Mouse (Mus musculus): Measurements from ENCODE around the gene Plod2.
A peak's percentile ranks its signal among the peaks of the same experiment; 100 is the strongest.

Gene Plod2

DNA sequence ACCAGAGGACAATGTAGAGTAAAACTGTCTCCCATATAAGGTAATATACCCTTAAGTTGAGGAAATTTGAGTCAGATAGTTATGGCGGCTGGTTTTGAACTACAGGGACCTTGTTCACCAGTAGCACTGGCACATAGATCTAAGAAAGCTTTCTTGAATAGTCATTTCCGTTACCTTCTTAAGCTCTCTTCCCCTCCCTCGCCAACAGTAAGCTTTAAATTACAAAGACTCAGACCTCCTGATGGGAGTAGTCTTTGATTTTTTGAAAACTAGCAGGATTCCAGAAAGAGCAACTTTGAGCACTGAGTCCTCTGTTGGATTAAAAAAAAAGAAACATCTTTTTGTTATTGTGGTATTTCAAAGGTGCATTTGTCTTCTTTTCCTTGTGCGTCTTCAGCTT lies 61.5 kb downstream of the Plod2 start:
- no peak for DNase-seq

DNA sequence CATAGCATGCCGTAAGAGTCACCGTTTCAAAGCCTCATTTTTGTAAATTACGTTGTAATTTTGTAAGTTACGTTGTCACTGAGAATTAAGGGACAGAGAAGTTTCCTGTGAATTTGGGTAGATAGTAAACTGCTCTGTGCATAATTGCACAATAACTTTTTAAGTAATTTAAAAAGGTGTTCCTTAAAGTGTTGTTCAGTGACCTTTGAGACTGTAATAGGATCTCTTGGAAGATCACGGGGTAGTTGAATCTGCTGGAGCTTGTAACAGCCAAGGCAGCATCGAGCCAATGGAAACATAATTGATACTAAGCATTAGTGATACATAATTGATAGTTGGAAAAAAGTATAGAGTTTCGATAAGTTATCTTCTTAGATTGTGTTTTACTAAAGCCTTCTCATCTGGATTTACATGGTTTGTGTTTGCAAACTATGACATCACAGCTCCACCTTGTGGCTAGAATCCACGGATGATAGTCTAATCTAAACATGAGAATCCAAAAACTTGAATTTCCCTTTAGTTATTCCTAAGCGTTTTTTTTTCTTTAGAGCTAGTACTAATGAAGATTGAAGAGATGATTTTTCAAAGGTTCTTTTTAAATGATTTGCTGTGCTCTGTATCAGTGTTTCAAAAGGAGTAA lies 68.7 kb downstream of the Plod2 start:
- peak; percentile 72 for DNase-seq

DNA sequence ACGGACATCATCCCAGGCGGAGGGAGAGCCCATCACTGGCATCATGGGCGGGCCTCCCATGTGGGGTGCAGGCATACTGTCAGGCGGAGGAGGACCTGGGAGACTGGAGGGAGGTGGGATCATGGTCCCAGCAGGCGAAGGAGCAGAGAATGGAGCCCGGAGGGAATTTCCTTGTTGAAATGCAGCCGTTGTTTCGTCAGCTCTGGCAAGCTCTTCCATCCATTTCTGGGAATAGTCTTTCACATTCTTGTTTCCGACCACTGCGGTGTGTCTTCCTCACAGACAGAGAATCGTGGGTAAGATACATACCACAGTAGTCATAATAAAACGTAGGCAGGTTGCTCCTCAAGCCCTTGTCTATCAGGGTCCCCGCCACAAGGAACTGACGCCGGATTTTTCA lies 70.6 kb downstream of the Plod2 start:
- DNase-seq = no peak

DNA sequence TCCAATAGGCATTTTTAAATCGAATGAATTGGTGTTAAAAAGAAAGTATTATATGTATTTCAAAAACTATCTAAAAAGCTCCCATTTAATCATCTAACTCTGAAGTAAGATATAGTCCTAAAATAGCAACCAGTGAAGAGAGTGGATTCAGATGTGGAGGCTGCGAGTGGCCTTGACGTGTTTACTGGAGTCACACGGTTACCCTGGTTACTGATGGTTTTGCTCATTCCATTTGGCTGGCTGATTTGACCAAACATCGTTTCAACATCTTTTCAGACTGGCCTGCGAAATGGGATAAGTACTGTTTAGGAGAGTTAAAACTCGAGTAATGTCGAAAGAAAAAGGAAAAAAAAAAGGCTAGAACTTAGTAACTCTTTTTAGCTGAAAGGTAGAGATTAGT lies 71.2 kb downstream of the Plod2 start:
- DNase-seq = no peak

DNA sequence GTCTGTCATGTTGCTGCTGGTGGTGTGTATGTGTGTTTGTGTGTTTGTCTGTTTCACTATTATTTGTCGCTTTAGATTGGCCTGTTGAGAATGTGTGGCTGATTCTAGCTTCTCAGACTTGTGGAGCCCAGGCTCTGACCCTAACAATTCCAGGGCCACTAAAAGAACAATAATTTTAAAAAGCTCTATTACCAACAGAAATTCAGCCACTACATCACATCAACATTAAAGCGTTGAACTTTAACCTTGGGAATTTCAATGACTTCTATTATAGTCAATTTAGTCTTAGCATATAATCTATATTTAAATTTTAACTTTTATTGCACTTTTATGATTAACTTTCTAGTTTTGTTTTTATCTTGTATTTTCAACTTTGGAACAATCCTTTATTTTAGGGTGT lies 74.4 kb downstream of the Plod2 start:
- no peak for DNase-seq

DNA sequence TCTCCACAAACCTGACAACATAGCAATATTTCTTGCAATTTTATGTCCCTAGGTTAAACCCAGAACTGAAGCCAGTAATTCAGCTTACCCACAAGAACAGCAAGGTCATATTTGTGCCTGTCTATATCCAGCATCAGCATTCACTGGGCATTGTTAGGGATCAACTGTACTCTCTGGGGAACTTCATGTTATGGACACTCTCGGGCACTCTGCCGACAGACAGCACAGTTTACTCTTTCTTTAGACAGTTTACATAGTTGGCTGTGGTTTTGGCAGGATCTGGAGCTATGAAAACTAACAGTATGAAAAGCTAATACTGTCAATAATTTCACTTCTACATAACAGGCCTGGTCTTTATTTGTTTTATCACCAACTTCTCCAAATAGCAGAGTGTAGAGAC lies 75.4 kb downstream of the Plod2 start:
- DNase-seq = no peak

DNA sequence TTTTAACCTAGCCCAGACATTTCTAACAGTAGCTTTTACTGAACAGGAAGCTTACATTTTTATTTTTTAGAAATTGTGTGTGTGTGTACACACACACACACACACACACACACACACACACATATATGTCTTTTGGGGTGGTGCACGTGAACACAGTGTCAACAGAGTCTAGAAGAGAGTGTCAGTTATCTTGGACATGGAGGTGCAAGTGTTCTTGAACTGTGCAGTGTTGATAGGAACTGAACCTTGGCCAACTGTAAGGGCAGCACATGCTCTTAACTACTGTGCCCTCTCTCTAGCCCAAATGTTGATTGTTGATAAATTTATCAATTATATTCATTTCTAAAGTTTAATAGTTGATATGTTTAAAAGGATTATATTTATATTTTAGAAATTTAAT lies 78.1 kb downstream of the Plod2 start:
- no peak for DNase-seq

DNA sequence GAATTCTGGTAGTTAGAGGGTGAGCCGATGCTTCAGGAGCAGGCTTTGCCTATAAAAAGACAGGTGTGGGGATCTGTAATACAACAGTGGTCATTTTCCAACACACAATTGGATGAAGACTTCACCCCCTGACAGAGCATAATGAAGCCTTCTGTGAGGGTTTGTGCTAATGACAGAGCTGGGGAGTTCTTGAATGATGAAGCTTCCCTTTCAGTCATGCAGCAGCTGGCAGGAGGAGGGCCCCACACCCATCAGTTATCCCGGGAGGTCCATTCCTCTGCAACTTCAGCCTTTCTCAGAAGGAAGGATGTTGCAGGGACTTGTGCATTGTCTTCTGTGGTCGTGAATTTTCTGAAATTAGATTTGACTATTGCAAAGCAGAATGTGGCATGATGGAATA lies 79.2 kb downstream of the Plod2 start:
- no peak for DNase-seq

DNA sequence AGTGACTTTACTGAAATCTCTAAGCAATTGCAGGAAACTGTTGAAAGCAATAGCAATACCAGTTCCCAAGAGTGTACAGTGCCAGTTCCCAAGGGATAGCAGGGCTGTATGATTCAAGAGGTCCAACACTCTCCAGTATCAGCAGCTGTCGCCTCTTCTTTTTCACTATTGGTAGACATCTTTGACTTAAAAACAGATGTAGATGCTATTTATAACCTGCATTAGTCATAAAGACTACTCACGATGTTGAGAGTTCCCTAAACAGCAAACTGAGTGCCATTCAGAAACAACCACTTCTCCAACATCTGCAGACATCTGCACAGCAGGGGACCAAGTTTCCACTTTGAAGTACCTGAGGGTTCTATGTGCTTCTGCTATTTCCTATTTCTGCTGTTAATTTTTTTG lies 79.9 kb downstream of the Plod2 start:
- DNase-seq = no peak

DNA sequence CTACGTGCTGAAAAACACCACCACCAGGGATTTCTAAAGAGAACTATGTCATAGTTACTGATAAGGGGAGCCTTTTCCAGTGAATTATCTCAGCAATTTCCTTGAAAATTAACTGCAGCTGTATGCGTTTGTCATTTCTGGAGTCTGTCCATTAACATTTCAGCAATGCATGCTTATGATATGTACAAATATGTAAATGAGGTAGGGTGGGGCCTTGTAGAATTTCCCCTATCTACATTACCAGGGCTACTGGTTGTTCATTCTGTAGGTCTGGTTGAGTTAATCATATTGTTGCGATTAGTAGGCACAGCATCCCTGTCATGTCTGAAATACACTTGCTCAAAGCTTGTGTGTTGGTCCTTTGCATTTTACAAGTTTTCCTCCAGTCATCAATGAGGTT lies 92.8 kb downstream of the Plod2 start:
- DNase-seq = no peak

DNA sequence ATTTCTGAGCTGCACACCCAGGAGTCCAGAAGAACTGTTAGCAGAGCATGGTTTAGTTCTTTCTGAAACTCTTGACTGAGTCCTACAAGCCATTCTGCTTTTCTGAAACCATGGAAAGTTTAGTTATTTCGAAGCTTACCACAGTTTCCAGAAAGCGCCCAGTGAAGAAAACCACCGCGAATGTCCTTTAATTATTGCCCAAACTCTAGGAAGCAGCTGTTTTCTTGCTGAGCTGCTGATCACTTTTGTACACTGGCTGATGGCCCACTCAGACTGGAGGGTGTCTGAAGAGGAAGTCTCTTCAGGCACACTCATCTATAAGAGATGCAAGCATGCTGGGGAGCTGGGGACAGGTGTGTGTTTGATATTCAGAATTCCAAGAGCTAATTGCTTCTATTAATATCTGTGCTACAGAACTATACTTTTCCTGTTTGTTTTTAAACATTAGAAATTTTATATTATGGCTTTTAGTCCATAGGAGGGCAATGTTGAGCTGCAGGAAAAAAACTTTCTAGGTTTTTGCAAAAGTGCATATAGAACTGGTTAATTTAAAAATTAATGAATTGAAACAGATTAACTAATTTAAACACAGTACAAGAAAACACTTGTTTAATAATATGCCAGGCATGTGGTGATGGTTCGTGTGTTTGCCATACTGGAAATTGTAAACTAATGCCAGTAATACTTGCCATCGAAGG lies 97.3 kb downstream of the Plod2 start:
- peak; percentile 5 for DNase-seq

DNA sequence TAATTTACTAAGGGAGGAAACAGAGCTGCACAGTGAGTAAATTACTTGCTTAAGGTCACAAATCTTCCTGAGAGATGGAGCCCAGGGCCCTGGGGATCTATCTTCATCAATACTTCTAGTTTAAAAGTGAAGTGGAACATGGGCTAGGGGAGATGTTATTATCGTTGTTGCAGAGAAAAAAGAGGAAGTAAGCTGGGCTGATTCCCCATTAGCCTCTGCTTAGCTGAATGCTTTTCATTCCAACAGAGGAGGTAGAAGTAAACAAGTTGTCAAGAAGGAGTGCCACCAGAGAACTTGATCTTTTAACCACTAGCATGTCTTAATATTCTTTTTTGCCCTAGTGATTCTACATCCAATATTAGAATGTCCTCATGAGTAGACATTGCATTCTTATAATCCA lies 99.7 kb downstream of the Plod2 start:
- DNase-seq = no peak

All from right cerebral cortex, postnatal 4 days (tissue).